ENCODE assay signal across 8 mouse cellular contexts in the genomic region with DNA sequence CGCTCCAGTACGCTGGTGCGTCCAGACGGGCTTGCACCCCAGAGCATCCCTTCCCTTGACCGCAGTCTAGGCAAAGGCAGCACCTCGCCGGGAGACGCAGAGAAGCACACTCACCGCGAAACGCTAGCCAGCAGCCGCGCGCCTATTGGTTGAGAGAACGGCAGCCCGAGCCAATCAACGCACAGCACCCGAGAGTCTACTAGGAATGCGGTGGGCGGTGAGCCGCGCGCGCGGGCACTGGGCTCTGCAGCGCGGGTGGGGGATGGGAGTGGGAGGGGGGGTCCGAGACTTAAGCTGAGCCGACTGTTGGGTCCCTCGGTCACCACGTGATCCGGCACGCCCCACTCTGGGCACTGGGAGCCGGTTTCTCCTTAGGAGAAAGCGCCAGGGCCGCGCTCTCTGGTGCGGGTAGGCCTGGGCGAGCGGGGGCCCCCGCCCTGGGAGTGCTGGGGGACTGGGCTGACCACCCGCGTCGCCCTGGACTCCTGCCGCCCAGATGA. TPM values are rescaled to one million over a fixed set of nuclear protein-coding genes. Genes with fewer than 3 reads are reported as not detected.
DNase-seq lines count a peak whose midpoint lies in the region; ATAC-seq and TF ChIP-seq lines count a peak whose summit lies in the region.

No protein-coding gene starts in this region.

- H3K27ac ChIP-seq in ES-E14 (ENCODE audit: insufficient read depth, low read depth, low read length, poor library complexity, severe bottlenecking): no peak overlapping the region
- peak overlapping the region; percentile 84 for H3K27ac ChIP-seq in forebrain, embryonic 14.5 days (ENCODE audit: low read depth, low read length)
- peak overlapping the region; percentile 18; the same call in 1 of the 2 replicates for H3K27ac ChIP-seq in liver, embryonic 16.5 days (ENCODE audit: low read length)
- H3K27ac ChIP-seq in neural tube, embryonic 15.5 days (replicated peaks): peak overlapping the region; percentile 89

- H3K9me3 ChIP-seq in ES-E14 (ENCODE audit: control insufficient read depth, insufficient read depth, low read depth, low read length): no peaks in the 10 kb centered on the region; the same call in 1 of the 2 replicates
- H3K9me3 ChIP-seq in forebrain, embryonic 14.5 days (replicated peaks; ENCODE audit: control insufficient read depth, low read length): no peaks in the 10 kb centered on the region
- no peaks in the 10 kb centered on the region for H3K9me3 ChIP-seq in liver, embryonic 16.5 days (replicated peaks; ENCODE audit: control insufficient read depth, low read length)
- no peaks in the 10 kb centered on the region for H3K9me3 ChIP-seq in neural tube, embryonic 15.5 days (replicated peaks)

- peak overlapping the region; percentile 71 for H3K9ac ChIP-seq in ES-E14 (ENCODE audit: insufficient read depth, low read depth, low read length, poor library complexity, severe bottlenecking)
- peak overlapping the region; percentile 70 for H3K9ac ChIP-seq in forebrain, embryonic 14.5 days (ENCODE audit: low read length)
- peak overlapping the region; percentile 74 for H3K9ac ChIP-seq in liver, embryonic 16.5 days (ENCODE audit: low read depth, low read length)
- H3K9ac ChIP-seq in neural tube, embryonic 15.5 days (replicated peaks): peak overlapping the region; percentile 57

- H3K4me3 ChIP-seq in ES-E14 (ENCODE audit: insufficient read depth in 1 of 2, low read depth in 1 of 2, low read length in 2 of 2, poor library complexity in 1 of 2, severe bottlenecking in 1 of 2): peak overlapping the region; percentile 58 to 59
- H3K4me3 ChIP-seq in forebrain, embryonic 14.5 days (ENCODE audit: low read depth, low read length): peak overlapping the region; percentile 39
- H3K4me3 ChIP-seq in liver, embryonic 16.5 days (ENCODE audit: low read depth, low read length): peak overlapping the region; percentile 58
- H3K4me3 ChIP-seq in neural tube, embryonic 15.5 days (replicated peaks): peak overlapping the region; percentile 44

- in situ Hi-C loops in ES-E14 (cut with MboI; ENCODE audit: low sequenced_read_pairs in 2 of 2, unreplicated experiment in 2 of 2): no loop called here

- peak overlapping the region; percentile 83 for H3K4me2 ChIP-seq in forebrain, embryonic 14.5 days (ENCODE audit: low read length)
- H3K4me2 ChIP-seq in liver, embryonic 16.5 days (ENCODE audit: low read depth, low read length): peak overlapping the region; percentile 93
- H3K4me2 ChIP-seq in neural tube, embryonic 15.5 days: peak overlapping the region; percentile 80

- H3K4me1 ChIP-seq in ES-E14 (ENCODE audit: control insufficient read depth in 2 of 2, insufficient read depth in 2 of 2, low read length in 2 of 2, poor library complexity in 1 of 2): peaks cover 3 to 12% of the 10 kb centered on the region in 2 experiments; a peak in 2 of 4 replicates
- H3K4me1 ChIP-seq in forebrain, embryonic 14.5 days (ENCODE audit: control insufficient read depth, insufficient read depth, low read length): peaks cover 30% of the 10 kb centered on the region
- peaks cover 36% of the 10 kb centered on the region for H3K4me1 ChIP-seq in liver, embryonic 16.5 days (ENCODE audit: control insufficient read depth, low read depth, low read length)
- peaks cover 57% of the 10 kb centered on the region for H3K4me1 ChIP-seq in neural tube, embryonic 15.5 days

- ATAC-seq in forebrain, embryonic 14.5 days: peak; percentile 93
- peak; percentile 87 for ATAC-seq in liver, embryonic 16.5 days (ENCODE audit: low read depth)
- peak; percentile 93 for ATAC-seq in neural tube, embryonic 15.5 days (ENCODE audit: low FRiP score)

- intact Hi-C loops in heart, postnatal 14 days (cut with DNase I): no loop called here

- WGBS in forebrain, embryonic 14.5 days: 2% methylated on average over 45 of the region's 45 CpGs
- 1% methylated on average over 45 of the region's 45 CpGs for WGBS in large intestine, adult 2 months
- whole genome bisulfite sequencing in liver, embryonic 16.5 days (ENCODE audit: insufficient replicate concordance): 6% methylated on average over 45 of the region's 45 CpGs
- WGBS in neural tube, embryonic 15.5 days: 3% methylated on average over 45 of the region's 45 CpGs

- no peaks in the 10 kb centered on the region for H3K36me3 ChIP-seq in ES-E14 (ENCODE audit: control insufficient read depth, insufficient read depth, low read length, poor library complexity, severe bottlenecking)
- H3K36me3 ChIP-seq in forebrain, embryonic 14.5 days (ENCODE audit: control insufficient read depth, insufficient read depth, low read length): no peaks in the 10 kb centered on the region
- no peaks in the 10 kb centered on the region for H3K36me3 ChIP-seq in liver, embryonic 16.5 days (ENCODE audit: control insufficient read depth, insufficient read depth)
- H3K36me3 ChIP-seq in neural tube, embryonic 15.5 days: no peaks in the 10 kb centered on the region

- DNase-seq in ES-E14 (ENCODE audit: low read depth, low spot score): peak; percentile 91
- peak; percentile 91 for DNase-seq in cerebellum, adult 11 months
- DNase-seq in forebrain, embryonic 14.5 days (ENCODE audit: low spot score): peak; percentile 98
- DNase-seq in heart, postnatal 14 days: peak; percentile 89 to 90
- DNase-seq in large intestine, adult 2 months (ENCODE audit: low read depth, low spot score): peak; percentile 62
- DNase-seq in testis, postnatal 10 days (ENCODE audit: low spot score): peak; percentile 92

- no peaks in the 10 kb centered on the region for H3K27me3 ChIP-seq in forebrain, embryonic 14.5 days (replicated peaks; ENCODE audit: control insufficient read depth, insufficient read depth, low read length)
- H3K27me3 ChIP-seq in liver, embryonic 16.5 days (ENCODE audit: control insufficient read depth, insufficient read depth, low read depth, low read length): peaks cover 8% of the 10 kb centered on the region
- H3K27me3 ChIP-seq in neural tube, embryonic 15.5 days (replicated peaks): no peaks in the 10 kb centered on the region

TF ChIP-seq in ES-E14, 5 proteins besides CTCF, POLR2A, EP300 and RAD21:
- no peak for TF ChIP-seq MAFK (IDR thresholded peaks at IDR 0.05; ENCODE audit: insufficient read depth, low read depth, low read length)

RNA-seq across cellular contexts. Expression of a gene that starts 37.5 kb away (rescaled TPM):
- 1,716 and 2,367 TPM in 2 replicates for total RNA-seq in ES-E14 (2012; rRNA removed)
- polyA plus RNA-seq in forebrain, embryonic 14.5 days (2014; fragmentation: Nextera tagmentation; extraction: Ambion mirVana): 3,852 and 3,863 TPM in 2 replicates
- 100 to 1,000 TPM; 451 to 520 TPM for total RNA-seq in heart, postnatal 14 days (2021)
- polyA plus RNA-seq in large intestine, adult 2 months (2012; rRNA removed): 1,539 and 1,751 TPM in 2 replicates
- 531 and 545 TPM in 2 replicates for polyA plus RNA-seq in liver, embryonic 16.5 days (2015; fragmentation: Nextera tagmentation; extraction: Ambion mirVana)
- 3,602 and 3,776 TPM in 2 replicates for polyA plus RNA-seq in neural tube, embryonic 15.5 days (2015; fragmentation: Nextera tagmentation; extraction: Ambion mirVana)

RNA-seq across cellular contexts. Expression of a gene that starts 50.5 kb away (rescaled TPM):
- total RNA-seq in ES-E14 (2012; rRNA removed): 0.31 and 0.42 TPM in 2 replicates
- polyA plus RNA-seq in forebrain, embryonic 14.5 days (2014; fragmentation: Nextera tagmentation; extraction: Ambion mirVana): 0.75 and 1.4 TPM in 2 replicates
- not detected for total RNA-seq in heart, postnatal 14 days (2021)
- not detected in 2 replicates for polyA plus RNA-seq in large intestine, adult 2 months (2012; rRNA removed)
- polyA plus RNA-seq in liver, embryonic 16.5 days (2015; fragmentation: Nextera tagmentation; extraction: Ambion mirVana): not detected in 2 replicates
- 0.64 and 1.4 TPM in 2 replicates for polyA plus RNA-seq in neural tube, embryonic 15.5 days (2015; fragmentation: Nextera tagmentation; extraction: Ambion mirVana)
